Mouse (Mus musculus) erythroblast, embryonic 14.5 days (primary cell): ENCODE results near the gene Nav1.

ENCODE experiments used
- GATA1 ChIP-seq: IDR thresholded peaks from 2 replicates; pipeline ENCODE4 v1.6.1; 2012; ENCODE audit warnings: low read length, inconsistent platforms, mixed read lengths
- TAL1 ChIP-seq: IDR thresholded peaks from 3 replicates; pipeline ENCODE4 v1.6.1; 2012; ENCODE audit warnings: low read length, inconsistent platforms, mixed read lengths

GRCm38 (mm10) chr1:135443506-135443905 is 163.6 kb downstream of the Nav1 start:
- TF ChIP-seq GATA1, result no peak
- no peak for TF ChIP-seq TAL1
